Mouse (Mus musculus): ENCODE measurements around the gene Zfp592. TPM values are rescaled to one million over a fixed set of nuclear protein-coding genes. Genes with fewer than 3 reads are reported as not detected.

The Zfp592 gene
- polyA plus RNA-seq, 1 experiment = 20.4 TPM

DNA sequence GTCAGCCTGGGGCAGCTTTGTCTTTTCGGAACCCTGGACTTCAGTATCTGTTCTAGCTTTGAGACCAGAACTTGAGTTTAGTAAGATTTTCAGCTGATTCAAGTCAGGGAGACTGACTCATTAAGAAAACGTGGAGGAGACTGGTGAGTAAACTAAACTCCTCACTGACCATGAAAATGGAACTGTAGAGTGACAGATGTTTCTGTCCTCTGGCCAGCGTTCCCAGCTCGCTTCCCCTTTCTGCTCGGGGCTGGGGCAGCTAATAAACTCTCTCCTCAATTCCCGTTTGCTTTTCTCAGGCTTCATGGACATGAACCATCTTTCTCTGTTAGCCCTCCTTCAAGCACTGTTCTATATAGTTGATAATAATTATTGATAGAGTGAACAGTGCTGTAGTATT lies 4.3 kb downstream of the Zfp592 start:
- DNase-seq (ENCODE audit: low read depth) = no peak

DNA sequence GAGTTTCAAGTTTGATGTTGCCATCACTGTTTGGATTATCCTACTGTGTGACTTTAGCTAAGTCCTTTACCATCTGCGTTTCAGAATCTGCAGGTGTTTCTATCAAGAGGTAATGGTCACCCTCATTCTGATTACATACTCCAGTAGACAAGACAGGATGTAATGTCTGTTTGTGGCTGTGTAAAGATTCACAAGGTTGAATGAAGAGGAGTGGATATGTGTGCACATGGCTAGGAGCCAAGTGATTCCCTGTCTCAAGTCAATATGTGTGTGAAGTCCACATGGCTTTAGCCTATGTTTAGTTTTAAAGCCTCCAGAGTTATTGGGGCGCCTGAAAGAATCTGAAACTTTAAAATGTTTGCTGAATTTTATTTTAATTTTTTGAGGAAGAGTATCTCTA lies 6.1 kb downstream of the Zfp592 start:
- TF ChIP-seq POLR2A (IDR thresholded peaks at IDR 0.05; ENCODE audit: borderline replicate concordance, extremely low read depth, insufficient read depth, insufficient read length, poor library complexity, severe bottlenecking) = no peak
- TF ChIP-seq CTCF (IDR thresholded peaks at IDR 0.05; ENCODE audit: borderline replicate concordance, extremely low read depth, insufficient read depth, insufficient read length) = no peak
- DNase-seq (ENCODE audit: low read depth) = no peak

More for the DNA sequence above, 4.3 kb downstream of the Zfp592 start:
- TF ChIP-seq POLR2A (IDR thresholded peaks at IDR 0.05; ENCODE audit: borderline replicate concordance, extremely low read depth, insufficient read depth, insufficient read length, poor library complexity, severe bottlenecking) (no peak), CTCF (IDR thresholded peaks at IDR 0.05; ENCODE audit: borderline replicate concordance, extremely low read depth, insufficient read depth, insufficient read length) (no peak)

DNA sequence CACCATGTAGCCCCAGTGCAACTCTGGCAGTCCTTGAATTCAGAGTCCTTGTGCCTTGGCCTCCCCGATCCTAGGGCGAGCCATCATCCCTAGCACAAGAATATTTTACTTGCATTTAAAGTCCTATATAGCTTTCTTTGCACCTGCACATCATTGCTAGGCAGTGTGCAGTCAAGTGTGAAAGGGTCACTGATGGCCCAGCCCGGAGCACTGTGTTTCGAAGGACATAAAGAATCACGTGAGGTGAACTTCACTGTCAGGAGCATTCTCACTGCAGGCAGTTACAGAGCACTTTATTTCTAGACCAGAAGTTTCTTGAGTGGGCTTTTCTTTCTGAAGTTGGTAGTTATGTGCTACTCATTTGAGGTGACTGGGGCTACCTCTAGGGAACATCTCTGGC lies 8.4 kb downstream of the Zfp592 start:
- TF ChIP-seq CTCF (IDR thresholded peaks at IDR 0.05; ENCODE audit: borderline replicate concordance, extremely low read depth, insufficient read depth, insufficient read length) = no peak
- TF ChIP-seq POLR2A (IDR thresholded peaks at IDR 0.05; ENCODE audit: borderline replicate concordance, extremely low read depth, insufficient read depth, insufficient read length, poor library complexity, severe bottlenecking) = no peak
- no peak for DNase-seq (ENCODE audit: low read depth)

DNA sequence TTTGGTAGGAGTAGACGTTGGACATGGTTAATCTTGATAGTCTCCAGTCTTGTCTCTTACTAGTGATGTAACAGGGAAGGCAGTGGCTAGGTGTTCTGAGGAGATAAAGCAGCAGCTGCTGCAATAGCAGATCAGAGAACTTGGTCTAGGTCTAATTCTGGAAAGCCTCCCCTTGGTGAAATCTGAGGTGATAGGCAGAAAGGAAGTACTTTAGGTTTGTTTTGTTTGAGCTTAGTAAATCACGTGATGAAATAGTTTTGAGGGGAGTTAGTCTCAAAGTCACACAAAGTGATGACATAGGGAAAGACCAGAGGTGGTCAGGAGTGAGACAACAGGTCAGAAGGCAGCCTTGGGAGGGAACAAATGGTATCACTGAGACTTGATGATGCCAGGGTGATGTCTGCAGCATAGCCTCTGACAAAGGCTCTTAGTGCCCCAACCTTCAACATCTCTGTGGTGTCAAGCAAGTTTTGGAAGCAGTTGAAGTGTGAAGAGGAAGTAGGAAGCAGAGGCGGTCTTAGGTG lies 11.1 kb downstream of the Zfp592 start:
- DNase-seq (ENCODE audit: low read depth) = no peak
- TF ChIP-seq CTCF (IDR thresholded peaks at IDR 0.05; ENCODE audit: borderline replicate concordance, extremely low read depth, insufficient read depth, insufficient read length) = no peak
- no peak for TF ChIP-seq POLR2A (IDR thresholded peaks at IDR 0.05; ENCODE audit: borderline replicate concordance, extremely low read depth, insufficient read depth, insufficient read length, poor library complexity, severe bottlenecking)

DNA sequence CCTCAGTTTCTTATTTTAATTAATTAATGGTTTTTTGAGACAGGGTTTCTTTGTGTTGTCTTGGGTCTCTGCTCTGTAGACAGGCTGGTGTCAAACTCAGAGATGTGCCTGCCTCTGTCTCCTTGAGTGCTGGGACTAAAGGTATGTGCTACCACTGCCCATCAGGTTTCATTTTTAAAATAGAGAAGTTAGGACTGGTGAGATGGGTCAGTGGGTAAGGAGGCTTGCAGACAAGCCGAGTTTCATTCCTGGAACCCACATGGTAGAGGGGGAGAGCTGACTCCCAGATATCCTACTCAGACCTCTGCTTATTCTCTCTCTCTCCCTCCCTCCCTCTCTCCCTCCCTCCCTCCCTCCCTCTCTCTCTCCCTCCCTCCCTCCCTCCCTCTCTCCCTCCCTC lies 12.5 kb downstream of the Zfp592 start:
- no peak for TF ChIP-seq CTCF (IDR thresholded peaks at IDR 0.05; ENCODE audit: borderline replicate concordance, extremely low read depth, insufficient read depth, insufficient read length)
- no peak for TF ChIP-seq POLR2A (IDR thresholded peaks at IDR 0.05; ENCODE audit: borderline replicate concordance, extremely low read depth, insufficient read depth, insufficient read length, poor library complexity, severe bottlenecking)
- DNase-seq (ENCODE audit: low read depth) = no peak

DNA sequence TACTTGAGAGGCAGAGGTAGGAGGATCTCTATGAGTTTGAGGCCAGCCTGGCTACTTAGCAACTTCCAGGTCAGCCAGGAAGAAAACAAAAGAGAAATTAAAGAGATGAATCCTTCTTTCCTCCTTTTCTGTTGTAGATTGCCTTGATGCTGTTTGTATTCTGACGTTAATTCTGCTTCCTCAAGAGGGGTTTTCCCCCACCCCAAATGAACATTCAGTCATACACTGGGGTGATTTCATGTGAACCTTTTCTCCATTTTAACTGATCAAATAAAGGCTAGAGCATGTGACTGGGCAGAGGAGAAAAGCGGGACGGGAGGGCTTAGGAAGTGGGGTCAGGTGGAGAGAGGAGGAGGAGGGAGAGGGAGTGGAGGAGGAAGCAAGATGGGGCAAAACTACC lies 14.8 kb downstream of the Zfp592 start:
- no peak for DNase-seq (ENCODE audit: low read depth)
- TF ChIP-seq POLR2A (IDR thresholded peaks at IDR 0.05; ENCODE audit: borderline replicate concordance, extremely low read depth, insufficient read depth, insufficient read length, poor library complexity, severe bottlenecking) (no peak), CTCF (IDR thresholded peaks at IDR 0.05; ENCODE audit: borderline replicate concordance, extremely low read depth, insufficient read depth, insufficient read length) (no peak)

DNA sequence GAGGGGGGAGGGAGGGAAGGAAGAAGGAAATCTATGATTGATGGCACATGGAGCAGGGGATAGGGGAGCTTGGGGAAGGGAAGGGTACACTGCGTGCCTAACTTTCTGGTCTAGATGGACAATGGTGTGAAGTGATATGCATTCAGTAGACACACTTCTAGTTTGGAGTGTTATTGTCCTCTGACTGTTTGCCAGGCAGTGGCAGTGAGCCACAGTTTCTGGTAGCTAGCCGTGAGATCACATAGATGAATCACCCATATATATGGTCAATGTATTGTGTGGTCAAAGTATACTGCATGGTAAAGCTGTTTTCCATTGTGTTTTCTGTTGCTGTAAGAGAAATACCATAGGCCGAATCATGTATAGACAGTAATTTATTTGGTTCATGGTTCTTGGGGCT lies 18.1 kb downstream of the Zfp592 start:
- TF ChIP-seq CTCF (IDR thresholded peaks at IDR 0.05; ENCODE audit: borderline replicate concordance, extremely low read depth, insufficient read depth, insufficient read length) (no peak), POLR2A (IDR thresholded peaks at IDR 0.05; ENCODE audit: borderline replicate concordance, extremely low read depth, insufficient read depth, insufficient read length, poor library complexity, severe bottlenecking) (no peak)
- no peak for DNase-seq (ENCODE audit: low read depth)

DNA sequence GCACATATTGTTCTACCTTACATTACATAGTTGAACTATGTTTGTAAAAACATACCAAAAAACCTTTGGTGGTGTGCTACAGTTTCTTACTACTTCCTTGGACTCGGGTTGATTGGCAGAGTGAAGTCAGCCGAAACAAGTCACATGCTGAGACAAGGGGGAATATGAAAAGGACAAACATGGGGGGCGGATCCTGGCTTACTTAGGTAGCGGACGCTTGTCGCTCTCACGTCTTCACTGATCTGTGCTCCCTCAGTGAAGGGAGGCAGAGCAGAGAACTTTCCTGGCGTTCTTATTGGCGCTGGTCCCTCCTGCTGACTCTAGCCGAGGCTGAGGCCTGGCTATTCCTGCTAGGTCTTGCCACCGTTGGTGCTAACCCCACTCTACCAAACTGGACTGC lies 26.8 kb downstream of the Zfp592 start:
- TF ChIP-seq POLR2A (IDR thresholded peaks at IDR 0.05; ENCODE audit: borderline replicate concordance, extremely low read depth, insufficient read depth, insufficient read length, poor library complexity, severe bottlenecking) = no peak
- no peak for TF ChIP-seq CTCF (IDR thresholded peaks at IDR 0.05; ENCODE audit: borderline replicate concordance, extremely low read depth, insufficient read depth, insufficient read length)
- no peak for DNase-seq (ENCODE audit: low read depth)

DNA sequence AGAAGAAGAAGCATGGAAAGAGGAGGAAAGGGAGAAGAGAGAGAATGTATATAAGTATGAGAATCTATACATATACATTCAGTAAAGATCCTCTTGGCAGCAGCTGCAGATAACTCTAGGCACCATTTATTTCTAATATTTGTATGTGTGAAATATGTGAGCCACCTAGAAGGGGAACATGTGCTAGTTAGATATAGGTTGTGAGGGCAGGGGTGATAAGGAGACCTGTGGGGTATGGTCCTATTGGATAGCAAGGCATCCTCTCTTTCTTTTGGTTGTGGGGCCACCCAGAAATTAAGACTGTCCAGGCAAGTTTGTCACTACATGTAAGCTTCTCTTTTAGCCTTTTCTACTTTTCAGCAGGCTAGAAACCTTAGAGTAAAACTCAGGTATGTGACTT lies 29.2 kb downstream of the Zfp592 start:
- DNase-seq (ENCODE audit: low read depth) = no peak
- no peak for TF ChIP-seq CTCF (IDR thresholded peaks at IDR 0.05; ENCODE audit: borderline replicate concordance, extremely low read depth, insufficient read depth, insufficient read length)
- TF ChIP-seq POLR2A (IDR thresholded peaks at IDR 0.05; ENCODE audit: borderline replicate concordance, extremely low read depth, insufficient read depth, insufficient read length, poor library complexity, severe bottlenecking) = no peak

DNA sequence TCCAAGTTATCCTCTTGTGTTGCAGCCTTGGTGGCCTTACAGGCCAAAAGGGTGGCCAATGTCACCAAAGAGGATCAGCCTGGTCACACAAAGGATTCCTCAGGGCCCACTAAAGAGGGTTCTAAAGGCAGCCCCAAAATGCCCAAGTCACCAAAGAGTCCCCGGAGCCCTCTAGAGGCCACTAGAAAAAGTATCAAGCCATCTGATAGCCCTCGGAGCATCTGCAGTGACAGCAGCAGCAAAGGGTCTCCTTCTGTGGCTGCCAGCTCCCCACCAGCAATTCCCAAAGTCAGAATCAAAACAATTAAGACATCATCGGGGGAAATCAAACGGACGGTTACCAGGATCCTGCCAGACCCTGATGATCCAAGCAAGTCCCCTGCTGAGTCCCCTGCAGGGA lies 30.6 kb downstream of the Zfp592 start:
- DNase-seq (ENCODE audit: low read depth) = no peak
- TF ChIP-seq CTCF (IDR thresholded peaks at IDR 0.05; ENCODE audit: borderline replicate concordance, extremely low read depth, insufficient read depth, insufficient read length) (peak; percentile 28; the same call in 1 of the 2 replicates), POLR2A (IDR thresholded peaks at IDR 0.05; ENCODE audit: borderline replicate concordance, extremely low read depth, insufficient read depth, insufficient read length, poor library complexity, severe bottlenecking) (no peak)

DNA sequence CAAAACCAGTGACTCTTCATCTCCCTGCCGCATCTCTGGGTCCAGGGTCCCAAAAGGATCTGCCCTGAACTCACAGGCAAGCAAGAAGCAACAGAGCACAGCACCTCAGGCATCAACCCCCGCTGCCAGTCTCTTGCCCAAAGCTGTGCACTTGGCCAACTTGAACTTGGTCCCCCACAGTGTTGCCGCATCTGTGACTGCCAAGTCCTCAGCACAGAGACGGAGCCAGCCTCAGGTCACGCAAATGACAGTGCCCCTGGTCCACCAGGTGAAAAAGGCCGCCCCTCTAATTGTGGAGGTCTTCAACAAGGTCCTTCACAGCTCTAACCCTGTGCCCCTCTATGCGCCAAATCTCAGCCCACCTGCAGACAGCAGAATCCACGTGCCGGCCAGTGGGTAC lies 31.2 kb downstream of the Zfp592 start:
- DNase-seq (ENCODE audit: low read depth) = no peak
- TF ChIP-seq POLR2A (IDR thresholded peaks at IDR 0.05; ENCODE audit: borderline replicate concordance, extremely low read depth, insufficient read depth, insufficient read length, poor library complexity, severe bottlenecking) (no peak), CTCF (IDR thresholded peaks at IDR 0.05; ENCODE audit: borderline replicate concordance, extremely low read depth, insufficient read depth, insufficient read length) (no peak)

DNA sequence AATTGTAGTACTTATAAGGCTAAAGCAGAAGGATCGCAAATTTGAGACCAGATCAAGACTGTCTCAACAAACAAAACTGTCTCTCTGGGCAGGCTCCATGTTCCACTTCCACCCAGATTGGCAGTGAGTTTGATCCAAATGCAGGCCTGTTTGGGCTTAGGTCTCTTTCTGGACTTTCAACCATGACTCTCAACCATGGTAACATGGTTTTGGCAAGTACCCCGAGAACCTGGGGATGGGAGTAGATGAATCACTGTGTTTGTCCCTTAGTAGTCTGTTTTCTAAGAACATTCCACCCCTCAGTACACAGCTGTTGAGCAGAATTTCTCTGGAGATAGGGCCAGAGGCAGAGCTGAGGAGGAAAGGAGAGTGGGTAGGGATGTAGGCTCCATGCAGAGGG lies 32.3 kb downstream of the Zfp592 start:
- DNase-seq (ENCODE audit: low read depth) = no peak
- TF ChIP-seq POLR2A (IDR thresholded peaks at IDR 0.05; ENCODE audit: borderline replicate concordance, extremely low read depth, insufficient read depth, insufficient read length, poor library complexity, severe bottlenecking) = no peak
- no peak for TF ChIP-seq CTCF (IDR thresholded peaks at IDR 0.05; ENCODE audit: borderline replicate concordance, extremely low read depth, insufficient read depth, insufficient read length)
